Mouse (Mus musculus): ENCODE measurements at regions not wholly inside any gene's neighbourhood (a gene's known extent, or its start where the extent isn't known, plus 50 kb on each side); places are given as distances from the start of the nearest gene placed in this dataset.

DNA sequence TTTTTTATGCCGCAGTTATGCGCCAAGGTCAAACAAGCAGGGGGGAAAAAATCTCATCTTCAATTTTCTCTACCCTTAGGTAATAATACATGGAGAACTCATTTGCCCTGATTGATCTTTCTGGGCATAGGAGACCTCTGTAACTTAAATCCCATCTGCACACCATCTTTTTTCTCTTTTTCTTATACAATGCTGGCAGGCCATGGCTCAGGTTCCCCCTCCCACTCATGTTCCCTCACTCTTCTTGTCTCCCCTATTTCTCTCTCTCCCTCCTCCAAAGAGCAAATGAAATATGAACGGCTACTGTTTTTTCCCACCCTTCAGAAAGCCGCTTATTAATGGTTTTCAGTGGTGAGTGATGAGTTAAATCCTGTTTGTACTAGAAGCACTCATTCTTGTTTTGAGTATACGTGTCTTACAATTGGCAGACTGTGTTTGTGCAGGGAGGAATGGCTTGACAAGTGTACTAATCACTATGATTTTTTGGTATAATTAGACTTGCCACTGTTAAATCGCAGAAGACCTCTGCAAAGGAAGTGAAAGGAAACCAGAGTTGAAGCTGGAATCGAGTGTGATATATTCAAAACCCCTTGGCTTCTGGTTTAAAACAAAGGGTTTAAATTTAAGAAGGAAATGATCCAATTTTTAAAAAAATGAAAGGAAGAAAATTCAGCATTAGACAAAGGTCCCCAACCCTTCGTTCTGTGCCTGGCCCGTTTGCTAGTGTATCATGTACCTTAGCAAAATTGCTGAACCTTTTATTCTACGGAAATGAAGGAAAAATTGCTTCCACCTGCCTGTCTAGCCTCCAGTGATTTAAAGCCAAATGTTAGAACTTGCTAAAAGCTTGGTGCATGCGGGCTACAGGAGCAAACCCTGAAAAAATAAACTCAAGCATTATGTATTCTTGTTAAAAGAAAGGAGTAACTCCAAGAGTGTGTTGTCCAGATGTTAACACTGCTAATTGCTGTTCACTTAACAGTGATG is 336.4 kb downstream of the Phf3 start:
- Histone ChIP-seq H3K36me3 (replicated peaks) (no peaks in the 10 kb centered on the region), H3K9me3 (no peaks in the 10 kb centered on the region), H3K9ac (no peak overlapping the region), H3K27me3 (no peaks in the 10 kb centered on the region), H3K4me3 (replicated peaks) (no peak overlapping the region), H3K4me2 (no peak overlapping the region), H3K27ac (no peak overlapping the region), H3K4me1 (no peaks in the 10 kb centered on the region)
- no peak for ATAC-seq (ENCODE audit: low FRiP score)
- WGBS, result 68% methylated on average over 11 of the region's 11 CpGs

DNA sequence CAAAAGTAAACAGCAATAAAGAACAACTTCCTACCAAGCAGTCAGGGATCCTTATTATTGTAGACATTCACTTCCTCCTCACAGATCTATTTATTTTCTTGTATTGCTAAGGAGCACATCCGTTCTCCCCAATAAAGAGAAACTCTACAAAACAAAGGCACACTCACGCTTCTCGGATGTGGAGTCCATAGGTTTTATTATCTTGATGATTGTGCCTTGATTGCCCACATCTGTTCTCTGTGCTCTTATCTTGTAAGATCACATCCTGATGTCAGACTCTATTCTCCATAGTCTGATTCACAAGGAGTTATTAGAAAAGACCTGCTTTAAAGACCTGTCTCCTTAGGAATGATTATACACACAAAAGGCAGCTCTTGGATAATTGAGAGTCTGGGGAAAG is 356.4 kb downstream of the Phf3 start:
- 84% methylated on average over 3 of the region's 3 CpGs for WGBS
- H3K27me3 ChIP-seq, result no peaks in the 10 kb centered on the region
- no peaks in the 10 kb centered on the region for H3K9me3 ChIP-seq
- H3K36me3 ChIP-seq (replicated peaks), result no peaks in the 10 kb centered on the region
- no peaks in the 10 kb centered on the region for H3K4me1 ChIP-seq
- no peak overlapping the region for H3K27ac ChIP-seq
- H3K4me2 ChIP-seq, result no peak overlapping the region
- no peak for ATAC-seq (ENCODE audit: low FRiP score)
- H3K4me3 ChIP-seq (replicated peaks), result no peak overlapping the region
- H3K9ac ChIP-seq, result no peak overlapping the region

DNA sequence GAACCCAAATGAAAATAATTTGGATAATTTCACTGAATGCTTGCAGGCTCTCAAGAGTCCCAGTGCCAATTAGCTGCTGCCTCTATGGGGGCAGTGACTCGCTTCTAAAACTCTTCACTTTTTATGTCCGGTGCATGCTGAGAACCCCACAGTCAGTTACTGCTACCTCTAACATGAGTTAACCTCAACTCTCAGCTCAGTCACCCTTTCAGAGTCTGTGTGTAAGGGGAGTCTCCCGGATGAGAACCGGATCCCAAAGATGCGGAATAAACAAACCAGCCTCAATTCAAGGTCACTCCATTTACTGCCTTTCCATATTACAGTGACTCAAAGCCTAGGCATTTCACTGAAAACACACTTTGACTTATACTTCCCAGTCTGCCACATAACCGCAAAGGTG is 357.9 kb downstream of the Phf3 start:
- Histone ChIP-seq H3K9ac (no peak overlapping the region), H3K9me3 (no peaks in the 10 kb centered on the region), H3K4me2 (no peak overlapping the region), H3K27ac (no peak overlapping the region), H3K36me3 (replicated peaks) (no peaks in the 10 kb centered on the region), H3K4me1 (no peaks in the 10 kb centered on the region), H3K27me3 (no peaks in the 10 kb centered on the region), H3K4me3 (replicated peaks) (no peak overlapping the region)
- WGBS, result 92% methylated on average over 6 of the region's 6 CpGs
- no peak for ATAC-seq (ENCODE audit: low FRiP score)

GRCm38 (mm10) chr1:30503224-30503623 is 370.5 kb downstream of the Phf3 start:
- Histone ChIP-seq H3K4me2 (no peak overlapping the region), H3K9me3 (no peaks in the 10 kb centered on the region), H3K4me1 (no peaks in the 10 kb centered on the region), H3K36me3 (replicated peaks) (no peaks in the 10 kb centered on the region), H3K9ac (no peak overlapping the region), H3K27me3 (no peaks in the 10 kb centered on the region), H3K27ac (no peak overlapping the region), H3K4me3 (replicated peaks) (no peak overlapping the region)
- ATAC-seq (ENCODE audit: low FRiP score), result no peak
- 40% methylated on average over 1 of the region's 1 CpGs for WGBS

- Histone ChIP-seq H3K9ac (no peak overlapping the region), H3K4me1 (no peaks in the 10 kb centered on the region), H3K4me2 (no peak overlapping the region), H3K9me3 (no peaks in the 10 kb centered on the region), H3K27ac (no peak overlapping the region), H3K4me3 (replicated peaks) (no peak overlapping the region), H3K36me3 (replicated peaks) (no peaks in the 10 kb centered on the region), H3K27me3 (no peaks in the 10 kb centered on the region)
- 87% methylated on average over 4 of the region's 4 CpGs for WGBS
- ATAC-seq (ENCODE audit: low FRiP score), result no peak
Observed at GRCm38 (mm10) chr1:30460295-30460958, 413.3 kb downstream of the Phf3 start.

GRCm38 (mm10) chr1:30437964-30438363 is 435.8 kb downstream of the Phf3 start:
- no peaks in the 10 kb centered on the region for H3K9me3 ChIP-seq
- no peak overlapping the region for H3K4me2 ChIP-seq
- no peak for ATAC-seq (ENCODE audit: low FRiP score)
- H3K36me3 ChIP-seq (replicated peaks), result no peaks in the 10 kb centered on the region
- no peak overlapping the region for H3K9ac ChIP-seq
- WGBS, result 59% methylated on average over 1 of the region's 1 CpGs
- no peak overlapping the region for H3K27ac ChIP-seq
- H3K27me3 ChIP-seq, result no peaks in the 10 kb centered on the region
- no peak overlapping the region for H3K4me3 ChIP-seq (replicated peaks)
- no peaks in the 10 kb centered on the region for H3K4me1 ChIP-seq

- Histone ChIP-seq H3K4me3 (replicated peaks) (no peak overlapping the region), H3K4me2 (no peak overlapping the region), H3K9me3 (no peaks in the 10 kb centered on the region), H3K27me3 (no peaks in the 10 kb centered on the region), H3K9ac (no peak overlapping the region), H3K36me3 (replicated peaks) (no peaks in the 10 kb centered on the region), H3K4me1 (no peaks in the 10 kb centered on the region; the same call in 1 of the 2 replicates), H3K27ac (no peak overlapping the region)
- no peak for ATAC-seq (ENCODE audit: low FRiP score)
Observed at GRCm38 (mm10) chr1:30416582-30416981, 457.1 kb downstream of the Phf3 start.

DNA sequence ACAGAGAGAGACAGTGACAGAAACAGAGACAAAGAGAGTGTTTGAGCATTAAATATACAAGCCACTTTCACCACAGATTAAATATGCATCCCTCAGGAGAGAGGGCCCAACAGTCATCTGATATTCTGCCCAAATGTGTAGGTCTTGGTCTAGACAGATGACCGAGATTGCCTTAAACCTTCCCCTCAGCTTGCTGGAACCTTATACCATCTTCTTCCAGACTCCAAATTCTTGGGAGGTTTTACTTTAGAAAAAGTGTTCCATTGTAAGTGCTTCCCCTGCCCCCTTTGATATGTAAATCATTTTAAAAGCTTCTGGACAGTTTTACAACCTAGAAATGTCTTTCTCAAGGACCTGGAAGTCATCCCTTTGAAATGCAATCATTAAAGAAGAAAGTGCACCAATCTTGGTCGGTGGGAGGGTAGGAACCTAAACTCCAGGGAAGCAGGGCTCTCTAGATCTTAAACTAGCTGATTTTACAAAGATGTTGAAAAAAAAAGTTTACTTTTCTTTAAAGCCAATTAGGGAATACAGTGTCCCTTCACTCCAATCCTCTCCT is 458.8 kb downstream of the Phf3 start:
- Histone ChIP-seq H3K27ac (no peak overlapping the region), H3K4me2 (no peak overlapping the region), H3K27me3 (no peaks in the 10 kb centered on the region), H3K9ac (no peak overlapping the region), H3K9me3 (no peaks in the 10 kb centered on the region), H3K36me3 (replicated peaks) (no peaks in the 10 kb centered on the region), H3K4me1 (no peaks in the 10 kb centered on the region; the same call in 1 of the 2 replicates), H3K4me3 (replicated peaks) (no peak overlapping the region)
- ATAC-seq (ENCODE audit: low FRiP score), result no peak
- 48% methylated on average over 2 of the region's 2 CpGs for WGBS
